Mouse (Mus musculus) hindbrain, embryonic 10.5 days (tissue): ENCODE measurements around the gene Tnnt3. TPM values are rescaled to one million over a fixed set of nuclear protein-coding genes. Genes with fewer than 3 reads are reported as not detected.
A peak's percentile ranks its signal among the peaks of the same experiment; 100 is the strongest.

Source experiments
- DNase-seq: peaks from one replicate; pipeline ENCODE4 v3.0.0-alpha.2; 2017; ENCODE audit warnings: low spot score
- H3K27ac ChIP-seq: fragments of 300-500 bp; sonication (generic); 2 replicates; pipeline ENCODE4 v1.5.1; 2016; ENCODE audit warnings: mild to moderate bottlenecking, moderate library complexity
- H3K27me3 ChIP-seq: fragments of 300-500 bp; sonication (generic); 2 replicates; pipeline ENCODE4 v1.6.1; 2016; ENCODE audit warnings: mild to moderate bottlenecking; ENCODE audit not compliant: poor library complexity, insufficient read depth, severe bottlenecking
- H3K36me3 ChIP-seq: fragments of 300-500 bp; sonication (generic); 2 replicates; pipeline ENCODE4 v1.6.1; 2016; ENCODE audit warnings: mild to moderate bottlenecking, moderate library complexity
- H3K4me1 ChIP-seq: fragments of 300-500 bp; sonication (generic); replicated peaks from 2 replicates; pipeline ENCODE4 v1.6.1; 2016; ENCODE audit warnings: mild to moderate bottlenecking
- H3K4me3 ChIP-seq: fragments of 300-500 bp; sonication (generic); 2 replicates; pipeline ENCODE4 v1.5.1; 2016; ENCODE audit warnings: mild to moderate bottlenecking, moderate library complexity
- H3K9me3 ChIP-seq: fragments of 300-500 bp; sonication (generic); 2 replicates; pipeline ENCODE4 v1.6.1; 2016; ENCODE audit warnings: mild to moderate bottlenecking, moderate library complexity
- WGBS: fragments of 180-500 bp; shearing (Covaris S2); methylation state at CpG from one replicate; pipeline ENCODE4 v1.1.7; 2016; 5-methylcytosine and 5-hydroxymethylcytosine counted together
- polyA plus RNA-seq: library from polyadenylated mRNA; unstranded; fragments of >200 nt; fragmentation: Nextera tagmentation; extraction: Ambion mirVana; gene quantifications from 2 replicates; pipeline ENCODE4 v1.2.1, GENCODE M21; 2016

Tnnt3 gene
- polyA plus RNA-seq, 1 experiment from 2014 or later = 1.1 TPM

DNA sequence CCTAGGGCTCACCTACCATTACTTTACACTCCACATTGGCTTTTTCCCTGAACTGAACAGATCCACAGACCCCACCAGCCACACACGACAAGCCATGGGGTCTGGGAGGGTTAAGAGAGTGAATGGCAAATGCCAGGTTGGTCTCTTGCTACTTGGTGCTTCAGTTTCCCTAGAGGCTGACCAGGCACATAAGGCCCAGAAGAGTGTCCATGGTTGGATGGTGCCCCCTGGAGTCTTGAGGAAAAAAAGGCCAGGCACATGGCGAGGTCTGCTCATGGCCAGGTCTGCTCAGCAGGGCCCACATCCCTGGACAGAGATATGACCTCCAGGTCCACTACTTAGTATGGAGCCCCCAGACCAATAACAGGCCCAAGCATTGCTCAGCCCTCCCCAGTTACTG lies 861 bp upstream of the Tnnt3 start:
- Histone ChIP-seq H3K36me3 (no peaks in the 10 kb centered on the region), H3K9me3 (no peaks in the 10 kb centered on the region), H3K27ac (no peak overlapping the region), H3K4me1 (peaks cover 22% of the 10 kb centered on the region), H3K4me3 (no peak overlapping the region), H3K27me3 (no peaks in the 10 kb centered on the region)
- DNase-seq = no peak
- 90% methylated on average over 2 of the region's 2 CpGs for WGBS

DNA sequence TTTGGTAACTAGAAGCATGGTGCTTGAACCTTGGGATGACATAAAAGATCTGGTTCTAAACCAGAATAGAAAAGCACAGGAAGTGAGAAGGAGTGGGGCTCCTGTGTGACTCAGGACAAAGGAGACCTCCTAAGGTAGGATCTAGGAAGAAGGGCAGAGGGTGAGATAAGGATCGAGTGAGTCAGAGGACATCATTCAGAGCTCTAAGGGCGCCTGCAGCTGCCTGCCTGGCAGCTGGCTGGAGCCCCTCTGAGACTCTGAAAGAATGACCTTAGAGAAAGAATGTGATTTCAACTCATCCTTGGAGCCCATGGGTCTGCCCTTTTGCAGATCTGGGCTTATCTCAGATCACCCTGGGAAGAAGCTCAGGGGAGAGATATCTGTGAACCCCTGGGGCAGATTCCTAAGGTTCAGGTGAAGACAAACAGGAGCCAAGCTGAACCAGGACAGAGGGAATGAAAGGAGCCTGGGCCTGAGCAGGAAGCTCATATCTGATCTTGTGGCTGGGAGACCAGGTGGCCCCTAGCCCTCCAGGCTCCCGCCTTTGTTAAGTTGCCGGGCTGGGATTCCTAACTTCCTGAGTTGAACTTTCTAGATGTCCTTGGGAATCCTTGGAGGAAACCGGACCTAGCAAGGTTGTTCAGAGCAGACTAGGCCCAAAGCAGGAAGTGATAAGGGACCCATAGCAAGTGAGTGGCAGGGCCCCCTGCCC lies 530 bp downstream of the Tnnt3 start:
- WGBS = 69% methylated on average over 5 of the region's 5 CpGs

DNA sequence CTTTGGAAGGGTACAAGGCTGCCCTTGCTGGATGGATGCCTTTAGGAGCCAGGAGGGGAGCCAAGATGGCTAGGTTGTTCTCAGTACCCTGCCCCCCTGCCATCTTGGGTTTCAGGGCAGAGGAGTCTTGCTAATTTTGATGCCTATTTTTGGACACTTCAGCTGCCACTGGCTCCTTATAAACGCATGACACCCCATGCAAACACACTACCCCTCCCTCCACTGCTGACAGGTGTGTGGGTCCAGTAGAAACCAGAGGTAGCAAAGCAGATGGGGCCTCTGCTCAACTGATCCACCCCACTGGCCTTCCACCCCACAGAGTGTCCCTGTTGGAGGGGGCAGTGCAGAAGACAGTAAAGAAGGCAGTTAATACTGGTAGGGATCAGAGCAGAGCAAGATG lies 1.4 kb downstream of the Tnnt3 start:
- H3K4me1 ChIP-seq = peaks cover 16% of the 10 kb centered on the region
- H3K4me3 ChIP-seq = no peak overlapping the region
- no peaks in the 10 kb centered on the region for H3K9me3 ChIP-seq
- 81% methylated on average over 1 of the region's 1 CpGs for WGBS
- peak overlapping the region; percentile 56 for H3K27ac ChIP-seq
- no peaks in the 10 kb centered on the region for H3K27me3 ChIP-seq
- DNase-seq = no peak
- H3K36me3 ChIP-seq = no peaks in the 10 kb centered on the region

More for the DNA sequence above, 530 bp downstream of the Tnnt3 start:
- H3K9me3 ChIP-seq = no peaks in the 10 kb centered on the region
- DNase-seq = no peak
- peaks cover 12% of the 10 kb centered on the region for H3K4me1 ChIP-seq
- H3K27ac ChIP-seq = peak overlapping the region; percentile 54; the same call in 1 of the 2 replicates
- no peak overlapping the region for H3K4me3 ChIP-seq
- H3K27me3 ChIP-seq = no peaks in the 10 kb centered on the region
- no peaks in the 10 kb centered on the region for H3K36me3 ChIP-seq

- peaks cover 46% of the 10 kb centered on the region for H3K4me1 ChIP-seq
- no peak overlapping the region for H3K27ac ChIP-seq
- H3K4me3 ChIP-seq = no peak overlapping the region
- no peaks in the 10 kb centered on the region for H3K27me3 ChIP-seq
- no peak for DNase-seq
- H3K9me3 ChIP-seq = no peaks in the 10 kb centered on the region
- 81% methylated on average over 4 of the region's 4 CpGs for WGBS
- no peaks in the 10 kb centered on the region for H3K36me3 ChIP-seq
Observed at GRCm38 (mm10) chr7:142503206-142503605, 4.6 kb downstream of the Tnnt3 start.

DNA sequence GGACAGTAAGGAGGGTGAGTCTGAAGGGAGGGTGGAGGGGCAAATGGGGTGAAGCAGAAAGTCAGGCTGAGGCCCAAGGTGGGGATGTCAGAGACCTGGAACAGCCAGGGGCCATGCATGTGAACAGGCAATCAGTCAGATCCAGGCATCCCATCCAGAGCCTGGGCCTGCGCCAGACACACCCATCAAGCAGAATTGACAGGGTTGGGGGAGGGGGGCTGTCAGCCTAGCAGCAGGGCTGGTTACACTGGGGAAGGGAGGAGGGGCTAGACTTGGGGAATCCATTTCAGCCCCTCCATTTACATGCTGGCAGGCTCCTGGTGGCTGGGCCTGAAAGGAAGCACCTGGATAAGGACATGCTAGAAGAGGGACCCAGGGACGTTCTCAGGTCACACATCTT lies 7.3 kb downstream of the Tnnt3 start:
- Histone ChIP-seq H3K4me3 (no peak overlapping the region), H3K27me3 (no peaks in the 10 kb centered on the region), H3K9me3 (no peaks in the 10 kb centered on the region), H3K4me1 (peaks cover 59% of the 10 kb centered on the region), H3K36me3 (no peaks in the 10 kb centered on the region), H3K27ac (peak overlapping the region; percentile 81)
- WGBS = 19% methylated on average over 2 of the region's 2 CpGs
- DNase-seq = peak; percentile 58

DNA sequence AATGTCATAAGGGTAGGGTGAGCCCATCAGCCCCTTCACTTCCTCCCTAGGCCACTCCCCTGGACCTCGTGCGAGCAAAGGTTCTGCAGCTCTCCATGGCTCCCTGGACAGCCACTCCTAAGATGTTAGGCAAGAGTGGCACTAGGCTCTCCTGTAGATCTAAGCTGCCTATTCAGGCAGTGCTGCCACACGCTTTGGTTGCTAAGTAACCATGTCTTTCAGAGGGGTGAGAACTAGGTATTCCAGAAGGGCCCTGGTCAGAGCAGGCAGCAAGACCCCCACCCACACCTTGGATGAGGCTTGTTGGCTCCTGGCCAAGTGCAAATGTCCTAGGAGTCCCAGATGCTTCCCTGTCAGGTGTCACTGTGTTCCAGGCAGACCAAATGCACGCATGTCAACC lies 7.9 kb downstream of the Tnnt3 start:
- no peak overlapping the region for H3K4me3 ChIP-seq
- H3K4me1 ChIP-seq = peaks cover 62% of the 10 kb centered on the region
- WGBS = 31% methylated on average over 4 of the region's 4 CpGs
- no peaks in the 10 kb centered on the region for H3K27me3 ChIP-seq
- DNase-seq = no peak
- no peaks in the 10 kb centered on the region for H3K9me3 ChIP-seq
- peak overlapping the region; percentile 81 for H3K27ac ChIP-seq
- H3K36me3 ChIP-seq = no peaks in the 10 kb centered on the region

GRCm38 (mm10) chr7:142507453-142507852 lies 8.8 kb downstream of the Tnnt3 start:
- DNase-seq = no peak
- Histone ChIP-seq H3K9me3 (no peaks in the 10 kb centered on the region), H3K27me3 (no peaks in the 10 kb centered on the region), H3K4me1 (peaks cover 62% of the 10 kb centered on the region), H3K4me3 (no peak overlapping the region), H3K36me3 (no peaks in the 10 kb centered on the region), H3K27ac (peak overlapping the region; percentile 81)
- WGBS = 89% methylated on average over 9 of the region's 9 CpGs

DNA sequence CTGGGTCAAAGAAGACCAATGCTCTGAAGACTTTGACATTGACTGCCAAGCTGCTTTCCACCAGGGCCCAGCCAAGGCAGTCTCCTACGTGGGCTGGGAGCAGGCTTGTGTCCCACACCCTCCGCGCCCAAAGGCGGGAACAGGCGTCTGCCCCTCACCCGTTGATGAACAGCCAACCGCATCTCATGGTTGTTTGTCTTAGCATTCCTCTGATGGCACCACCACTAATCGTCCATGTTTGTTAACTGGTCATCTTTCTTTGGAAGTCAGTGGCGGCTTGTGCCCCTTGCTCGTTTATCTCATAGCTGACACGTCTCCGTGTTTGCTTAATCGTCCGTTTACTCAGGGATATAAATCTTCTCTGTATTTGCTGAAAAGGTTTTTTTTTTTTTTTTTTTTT lies 10.9 kb downstream of the Tnnt3 start:
- DNase-seq = no peak

DNA sequence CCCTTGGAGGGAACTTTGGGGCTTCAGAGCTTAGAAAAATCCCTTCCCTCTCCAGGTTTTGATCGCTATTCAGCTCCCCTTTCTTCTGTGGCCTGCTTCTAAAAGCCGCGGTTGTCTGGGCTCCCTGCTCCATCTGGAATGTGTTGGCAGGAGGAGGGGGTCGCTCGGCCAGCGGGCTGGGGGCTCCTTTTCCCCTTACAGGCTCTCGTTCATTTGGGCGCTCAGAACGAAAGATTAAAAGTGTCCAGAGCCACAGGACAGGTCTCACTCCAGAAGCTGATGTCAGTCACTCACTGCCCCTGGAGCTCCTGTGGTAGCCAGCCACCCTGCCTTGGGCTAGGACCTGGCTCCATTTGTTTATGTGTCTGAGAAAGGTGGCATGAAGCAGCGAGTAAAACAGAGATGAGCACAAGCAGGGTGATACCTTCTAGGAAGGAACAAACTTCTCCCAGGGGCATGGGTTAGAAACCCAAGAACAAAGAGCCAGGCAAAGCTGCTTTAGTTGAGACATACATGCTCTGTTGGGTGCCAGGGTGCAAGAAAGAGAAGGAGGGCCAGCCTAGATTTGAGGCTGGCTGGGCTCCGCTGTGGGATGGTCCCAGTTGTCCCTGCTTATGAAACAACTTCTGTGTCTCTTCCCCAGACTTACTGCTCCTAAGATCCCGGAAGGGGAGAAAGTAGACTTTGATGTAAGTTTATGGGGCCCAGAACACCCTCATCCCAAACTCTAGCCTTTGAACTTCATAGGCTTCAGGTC lies 11.6 kb downstream of the Tnnt3 start:
- Histone ChIP-seq H3K4me1 (peaks cover 55% of the 10 kb centered on the region), H3K9me3 (no peaks in the 10 kb centered on the region), H3K36me3 (no peaks in the 10 kb centered on the region), H3K27ac (peak overlapping the region; percentile 90), H3K27me3 (0 out of 2 replicates have a peak, but pooled peaks cover 6% of the 10 kb centered on the region), H3K4me3 (no peak overlapping the region)
- DNase-seq = peak; percentile 70
- WGBS = 10% methylated on average over 12 of the region's 12 CpGs

More for the DNA sequence above, 10.9 kb downstream of the Tnnt3 start:
- whole genome bisulfite sequencing = 41% methylated on average over 14 of the region's 14 CpGs
- Histone ChIP-seq H3K9me3 (no peaks in the 10 kb centered on the region), H3K36me3 (no peaks in the 10 kb centered on the region), H3K4me1 (peaks cover 59% of the 10 kb centered on the region), H3K27ac (peak overlapping the region; percentile 90), H3K27me3 (0 out of 2 replicates have a peak, but pooled peaks cover 6% of the 10 kb centered on the region), H3K4me3 (no peak overlapping the region)

GRCm38 (mm10) chr7:142514048-142514447 lies 15.4 kb downstream of the Tnnt3 start:
- Histone ChIP-seq H3K9me3 (no peaks in the 10 kb centered on the region), H3K27me3 (0 out of 2 replicates have a peak, but pooled peaks cover 6% of the 10 kb centered on the region), H3K4me1 (peaks cover 35% of the 10 kb centered on the region), H3K4me3 (no peak overlapping the region), H3K36me3 (no peaks in the 10 kb centered on the region), H3K27ac (peak overlapping the region; percentile 69)
- DNase-seq = no peak
- 85% methylated on average over 4 of the region's 4 CpGs for WGBS

GRCm38 (mm10) chr7:142516221-142516978 lies 17.8 kb downstream of the Tnnt3 start:
- H3K4me3 ChIP-seq = no peak overlapping the region
- no peaks in the 10 kb centered on the region for H3K9me3 ChIP-seq
- H3K4me1 ChIP-seq = peaks cover 14% of the 10 kb centered on the region
- no peak for DNase-seq
- WGBS = 54% methylated on average over 21 of the region's 21 CpGs
- no peaks in the 10 kb centered on the region for H3K36me3 ChIP-seq
- H3K27ac ChIP-seq = peak overlapping the region; percentile 86
- H3K27me3 ChIP-seq = 0 out of 2 replicates have a peak, but pooled peaks cover 6% of the 10 kb centered on the region

GRCm38 (mm10) chr7:142517531-142517930 lies 18.9 kb downstream of the Tnnt3 start:
- DNase-seq = no peak
- WGBS = 89% methylated on average over 3 of the region's 3 CpGs
- no peaks in the 10 kb centered on the region for H3K9me3 ChIP-seq
- H3K4me1 ChIP-seq = peaks cover 18% of the 10 kb centered on the region
- no peaks in the 10 kb centered on the region for H3K36me3 ChIP-seq
- H3K4me3 ChIP-seq = no peak overlapping the region
- H3K27me3 ChIP-seq = 0 out of 2 replicates have a peak, but pooled peaks cover 9% of the 10 kb centered on the region
- H3K27ac ChIP-seq = no peak overlapping the region
